Mouse (Mus musculus) embryo, embryonic 10 days (tissue): ENCODE measurements around the gene Ccdc162.

Experiments used
- DNase-seq: peaks from one replicate; pipeline ENCODE4 v3.0.0-alpha.2; 2015; ENCODE audit warnings: low spot score

The Ccdc162 gene

DNA sequence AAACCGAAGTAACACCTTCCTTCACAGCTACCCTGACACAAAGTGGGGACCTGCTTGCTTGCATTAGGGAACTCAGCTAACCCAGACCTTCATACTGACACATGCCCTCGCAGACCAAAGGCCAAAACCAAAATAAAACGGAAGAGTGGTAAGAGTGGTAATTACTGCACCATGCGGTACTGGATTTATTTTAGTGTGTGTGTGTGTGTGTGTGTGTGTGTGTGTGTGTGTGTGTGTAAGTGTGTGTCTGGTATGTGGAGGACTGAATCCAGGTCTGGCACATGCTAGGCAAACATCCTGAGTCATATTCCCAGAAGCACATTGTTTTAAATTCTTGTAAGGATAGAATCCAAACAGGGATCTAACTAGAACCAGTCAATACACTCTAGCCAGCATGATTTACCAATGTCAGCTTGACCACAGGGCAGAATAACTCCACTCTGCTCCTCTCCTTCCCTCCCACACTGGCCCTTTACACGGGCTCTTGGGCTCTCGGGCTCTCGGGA, 140.1 kb downstream of the Ccdc162 start:
- DNase-seq: no peak

DNA sequence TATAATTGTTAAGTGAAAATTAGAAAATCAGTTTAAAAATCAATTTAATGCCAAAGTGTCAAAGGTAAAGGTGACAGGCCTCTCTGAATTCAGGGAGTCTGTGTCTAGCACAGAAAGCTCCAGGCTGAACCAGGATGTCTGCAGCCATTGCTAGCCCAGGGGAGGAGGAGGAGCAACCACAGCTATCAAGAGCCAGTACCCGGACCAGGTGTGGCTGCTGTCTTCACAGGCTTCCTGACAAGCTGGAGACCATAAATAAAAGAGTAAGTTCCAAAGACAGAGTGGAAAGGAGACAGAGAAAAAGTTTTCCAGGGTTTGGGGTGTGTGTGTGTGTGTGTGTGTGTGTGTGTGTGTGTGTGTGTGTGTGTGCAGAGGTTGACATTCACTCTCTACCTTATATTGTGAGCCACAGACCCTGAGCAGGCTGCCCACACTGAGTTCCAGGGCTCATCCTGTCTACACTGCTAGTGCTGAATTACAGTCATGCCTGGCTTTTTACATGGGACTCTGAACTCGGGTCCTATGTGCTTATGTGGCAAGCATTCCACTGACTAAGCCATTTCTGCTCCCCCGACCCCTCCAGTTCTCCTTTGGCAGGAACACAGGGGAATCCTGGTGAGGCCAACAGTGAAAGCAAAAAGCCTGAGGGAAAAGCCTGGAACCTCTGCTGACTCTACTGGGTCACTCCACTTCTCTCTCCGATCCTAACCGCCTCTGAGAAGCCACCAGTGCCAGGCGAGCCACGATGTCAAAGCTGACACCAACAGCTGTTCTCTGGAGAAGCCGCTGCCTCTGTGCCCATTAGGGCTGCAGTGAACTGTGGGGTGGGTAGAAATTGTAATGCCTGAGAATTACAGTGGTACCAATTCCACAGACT, 140.7 kb downstream of the Ccdc162 start:
- no peak for DNase-seq

DNA sequence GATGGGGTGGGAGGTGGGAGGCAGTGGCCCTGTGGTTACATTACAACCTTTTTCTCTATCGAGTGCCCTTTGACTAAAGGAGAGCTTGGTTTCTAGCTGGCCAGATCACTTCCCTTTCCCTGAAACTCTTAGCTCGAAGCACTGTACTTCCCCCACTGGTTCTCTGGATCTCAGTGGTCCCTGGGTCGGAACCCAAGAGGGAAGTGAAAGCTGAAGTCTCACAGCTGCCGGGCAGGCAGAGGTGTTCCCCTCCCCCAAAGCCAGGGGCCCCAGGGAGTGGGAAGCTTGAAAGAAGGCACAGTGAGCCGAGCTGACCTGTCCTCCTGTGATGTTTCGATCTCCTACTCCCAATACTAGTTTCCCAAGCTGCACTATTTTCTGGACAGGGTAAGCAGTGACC, 143.2 kb downstream of the Ccdc162 start:
- no peak for DNase-seq

DNA sequence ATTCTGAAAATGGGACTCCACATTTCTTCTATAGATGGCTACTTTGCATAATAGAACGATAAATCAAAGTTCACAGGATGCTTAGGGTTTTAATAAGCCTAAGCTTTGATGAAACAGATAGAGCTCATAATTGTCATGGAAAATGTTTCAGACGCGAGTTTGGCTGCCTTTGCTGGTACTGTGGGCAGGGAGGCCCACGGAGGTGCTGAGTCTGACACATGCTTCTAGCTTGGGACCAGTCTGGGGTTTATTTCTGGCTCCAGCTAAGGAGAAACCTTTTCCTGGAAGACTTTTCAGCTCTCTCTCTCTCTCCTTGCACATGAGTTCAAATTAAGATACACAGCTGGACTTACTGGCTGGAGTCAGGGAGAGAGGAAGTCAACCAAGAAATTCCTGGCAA, 144.2 kb downstream of the Ccdc162 start:
- DNase-seq: no peak

DNA sequence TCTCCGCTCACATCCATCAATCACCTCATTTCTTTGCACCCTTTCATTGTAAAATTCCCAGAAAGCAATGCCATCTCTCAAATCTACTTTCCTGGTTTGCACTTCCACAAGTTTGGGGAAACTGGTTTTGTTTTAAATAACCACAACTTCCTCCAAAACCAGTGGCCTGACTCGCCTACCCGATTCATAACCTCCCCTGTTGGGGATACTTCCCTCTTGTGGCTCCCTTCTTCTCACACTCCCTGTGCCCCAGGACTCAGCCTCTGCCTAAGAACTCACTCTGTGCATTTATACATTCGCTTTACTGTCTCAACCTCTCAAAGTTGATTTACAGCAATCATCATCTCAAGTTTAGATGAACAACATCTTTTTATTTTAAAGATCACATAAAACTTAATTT, 145.4 kb downstream of the Ccdc162 start:
- DNase-seq: no peak

DNA sequence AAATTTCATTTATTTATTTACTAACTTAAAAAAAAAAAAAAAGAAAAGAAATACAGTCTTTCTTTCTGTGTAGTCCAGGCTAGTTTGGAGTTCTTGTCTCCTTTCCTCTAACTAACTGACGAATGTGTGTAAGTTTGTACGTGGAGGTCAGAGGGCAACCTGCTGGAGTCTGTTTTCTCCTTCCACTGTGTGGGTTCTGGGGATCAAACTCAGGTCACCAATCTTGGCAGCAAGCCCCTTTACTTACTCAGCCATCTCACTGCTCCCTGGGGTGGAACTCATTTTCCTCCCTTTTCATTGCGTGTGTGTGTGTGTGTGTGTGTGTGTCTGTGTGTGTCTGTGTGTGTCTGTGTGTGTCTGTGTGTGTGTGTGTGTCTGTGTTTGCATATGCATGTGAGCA, 148.1 kb downstream of the Ccdc162 start:
- DNase-seq: peak; percentile 48

DNA sequence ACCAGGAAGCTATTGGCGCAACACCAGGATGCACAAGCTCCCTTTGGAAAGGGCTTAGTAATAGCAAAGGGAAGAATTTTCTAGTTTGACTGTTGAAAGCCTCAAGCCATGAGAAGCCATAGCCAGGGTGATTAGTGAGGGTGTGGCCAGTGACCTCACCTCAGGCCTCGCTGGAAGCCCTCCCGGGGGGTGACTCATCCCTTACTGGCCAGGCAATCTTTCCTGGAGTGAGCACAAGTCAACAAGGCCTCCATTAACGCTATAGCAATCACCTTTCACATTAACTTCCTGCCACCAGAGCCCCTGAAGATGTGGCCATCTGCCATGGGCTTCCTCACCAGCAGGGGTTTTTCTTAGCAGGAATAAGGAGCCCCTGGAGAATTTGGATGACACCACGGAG, 151.3 kb downstream of the Ccdc162 start:
- no peak for DNase-seq

DNA sequence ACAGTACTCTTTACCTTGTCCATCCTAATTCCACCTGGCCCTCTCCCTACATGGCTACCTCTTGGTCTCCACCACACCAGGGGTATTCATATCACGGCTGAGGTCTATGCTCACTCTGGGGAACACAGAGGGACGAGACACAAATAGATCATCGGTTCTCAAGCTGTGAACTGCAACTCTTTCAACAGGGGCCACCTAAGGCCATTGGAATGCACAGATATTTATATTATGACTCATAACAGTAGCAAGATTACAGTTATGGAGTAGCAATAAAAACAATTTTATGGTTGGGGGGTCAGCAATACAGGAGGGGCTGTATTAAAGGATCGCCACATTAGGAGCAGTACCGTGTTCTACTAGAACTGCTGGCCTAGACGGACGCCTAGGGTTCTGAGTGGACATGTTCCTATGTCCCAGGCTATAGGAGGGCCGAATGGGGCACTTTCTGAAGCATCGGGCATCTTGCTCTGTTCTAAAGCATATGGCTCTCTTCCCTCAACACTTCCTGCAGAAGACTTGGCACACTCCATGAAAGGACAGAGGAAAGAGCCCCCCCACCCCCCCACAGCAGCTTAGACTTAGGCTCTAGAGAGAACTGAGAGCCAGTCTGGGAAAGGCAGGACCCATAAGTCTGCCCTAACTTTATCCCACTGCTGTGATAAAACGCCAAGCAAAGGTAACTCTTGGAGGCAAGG, 154.6 kb downstream of the Ccdc162 start:
- DNase-seq: no peak

DNA sequence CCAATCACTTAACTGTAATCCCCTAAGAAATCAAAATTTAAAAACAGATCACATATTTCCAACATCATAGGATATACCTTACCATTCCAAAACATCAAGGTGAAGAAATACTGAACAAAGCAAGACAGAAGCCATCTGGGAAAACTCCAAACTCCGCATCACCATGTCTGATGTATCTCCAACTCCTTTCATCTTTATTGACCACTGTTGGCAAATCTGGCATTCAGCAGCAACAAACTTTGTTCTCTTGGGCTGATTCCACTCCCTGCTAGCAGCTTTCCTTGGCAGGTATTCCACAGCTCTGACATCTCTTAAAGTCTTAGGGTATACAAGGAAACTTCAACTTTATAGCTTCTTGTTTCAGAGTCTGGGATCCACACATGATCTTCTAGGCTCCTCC, 158.0 kb downstream of the Ccdc162 start:
- DNase-seq: no peak

DNA sequence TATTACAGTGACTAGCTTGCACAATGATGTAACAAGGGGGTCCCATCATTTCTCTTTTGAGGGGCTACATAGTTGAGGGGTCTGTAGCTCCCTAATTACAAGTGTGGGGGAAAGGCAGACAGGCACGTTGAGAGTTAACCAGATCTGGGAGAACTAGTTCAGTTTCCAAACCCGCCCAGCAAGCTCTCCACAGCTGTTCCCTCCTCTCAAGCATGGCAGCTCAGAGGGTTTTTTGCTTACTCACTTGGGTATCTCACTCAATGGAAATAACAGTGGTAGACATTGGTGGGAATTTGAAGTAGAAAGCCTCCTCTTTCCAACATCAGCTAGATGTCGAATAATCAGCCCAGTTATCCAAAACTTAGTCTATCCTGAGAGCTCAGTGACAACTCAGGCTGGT, 161.4 kb downstream of the Ccdc162 start:
- no peak for DNase-seq

DNA sequence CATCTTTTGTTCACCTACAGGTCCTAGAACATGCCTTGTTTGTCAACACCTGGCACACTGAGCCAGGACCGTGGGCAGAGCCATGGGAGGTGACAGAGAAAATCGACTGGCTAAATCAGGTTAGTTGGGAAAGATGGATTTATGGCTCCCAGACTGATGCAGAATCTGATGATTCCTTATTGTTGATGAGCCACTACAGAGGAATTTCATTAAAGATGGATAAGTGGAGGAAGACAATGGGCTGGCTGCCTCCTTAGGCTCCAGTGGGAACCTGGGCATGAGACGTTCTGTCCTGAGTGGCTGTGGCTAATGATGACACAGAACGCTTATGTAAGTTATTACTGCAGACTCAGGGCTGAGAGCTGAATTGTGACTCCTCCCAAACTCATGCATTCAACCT, 162.7 kb downstream of the Ccdc162 start:
- no peak for DNase-seq

DNA sequence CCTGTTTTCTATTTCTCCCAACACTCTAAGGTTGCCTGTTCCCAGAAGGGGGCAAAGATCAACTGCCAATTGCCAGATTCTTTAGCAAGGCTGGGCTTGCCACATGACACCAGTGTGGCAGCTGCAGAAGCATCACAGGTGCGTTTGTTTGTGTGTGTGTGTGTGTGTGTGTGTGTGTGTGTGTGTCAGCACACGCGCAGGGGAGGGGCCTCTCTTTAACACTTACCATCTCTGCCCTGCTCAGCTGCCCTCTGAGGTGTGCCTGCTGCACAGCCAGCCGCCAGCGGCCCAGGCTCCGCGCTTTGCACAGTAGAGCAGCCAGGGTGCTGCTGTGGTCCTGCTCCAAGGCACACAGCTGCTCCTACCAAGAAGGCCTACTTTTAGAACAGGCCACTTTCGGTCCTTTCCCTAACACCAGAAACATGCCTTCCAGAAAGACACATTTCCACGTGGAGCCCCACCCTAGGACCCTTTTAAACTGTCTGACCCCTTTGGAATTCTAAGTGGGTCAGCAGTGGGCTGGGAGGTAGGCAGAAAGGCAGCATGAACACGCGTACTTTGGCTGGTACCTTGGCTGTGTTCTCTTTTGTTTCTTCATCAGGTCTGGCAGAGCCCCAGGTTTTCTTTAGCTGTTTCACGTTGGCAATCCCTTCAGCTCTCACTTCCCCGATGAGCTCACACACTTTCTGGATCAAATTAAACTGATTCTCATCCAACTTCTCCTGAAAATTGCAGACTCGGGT, 163.4 kb downstream of the Ccdc162 start:
- peak; percentile 61 for DNase-seq

DNA sequence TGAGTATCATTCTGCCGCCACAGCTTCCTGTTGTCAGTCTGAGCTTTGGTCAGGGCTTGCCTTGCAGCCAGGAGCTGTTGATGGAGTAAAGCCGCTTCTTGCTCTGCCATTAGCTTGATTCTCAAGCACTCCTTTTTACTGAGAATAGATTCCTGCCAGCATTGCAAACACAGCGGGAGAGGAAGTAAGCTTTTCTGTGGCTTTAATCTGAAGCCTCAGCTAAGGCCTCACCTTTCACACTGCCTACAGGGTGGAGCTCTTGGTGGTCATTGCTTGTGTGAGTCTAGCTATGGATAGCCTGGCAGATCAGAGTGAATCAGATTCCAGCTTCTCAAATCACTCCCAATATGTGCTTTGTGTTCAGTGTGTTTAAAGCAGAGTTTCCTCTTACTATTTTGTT, 164.1 kb downstream of the Ccdc162 start:
- peak; percentile 14 for DNase-seq

DNA sequence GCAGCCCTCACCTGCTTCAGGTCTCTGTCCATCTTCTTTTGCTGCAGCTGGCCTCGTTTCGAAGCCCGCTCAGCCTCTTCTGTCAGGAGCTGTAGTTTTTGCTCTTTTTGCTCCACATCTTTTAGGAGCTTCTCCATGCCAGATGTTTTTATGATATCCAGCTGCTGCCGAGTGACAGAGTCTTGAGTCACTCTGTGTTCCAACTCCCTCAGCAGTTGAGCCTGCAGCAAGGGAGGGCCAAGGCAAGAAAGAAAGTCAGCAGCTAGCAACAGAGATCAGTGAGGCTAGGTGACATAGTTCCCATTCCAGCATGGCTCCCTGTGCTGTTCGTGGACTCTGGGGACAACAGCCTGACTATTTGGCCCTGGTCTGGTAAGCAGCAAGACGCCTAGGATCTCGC, 165.7 kb downstream of the Ccdc162 start:
- DNase-seq: no peak

DNA sequence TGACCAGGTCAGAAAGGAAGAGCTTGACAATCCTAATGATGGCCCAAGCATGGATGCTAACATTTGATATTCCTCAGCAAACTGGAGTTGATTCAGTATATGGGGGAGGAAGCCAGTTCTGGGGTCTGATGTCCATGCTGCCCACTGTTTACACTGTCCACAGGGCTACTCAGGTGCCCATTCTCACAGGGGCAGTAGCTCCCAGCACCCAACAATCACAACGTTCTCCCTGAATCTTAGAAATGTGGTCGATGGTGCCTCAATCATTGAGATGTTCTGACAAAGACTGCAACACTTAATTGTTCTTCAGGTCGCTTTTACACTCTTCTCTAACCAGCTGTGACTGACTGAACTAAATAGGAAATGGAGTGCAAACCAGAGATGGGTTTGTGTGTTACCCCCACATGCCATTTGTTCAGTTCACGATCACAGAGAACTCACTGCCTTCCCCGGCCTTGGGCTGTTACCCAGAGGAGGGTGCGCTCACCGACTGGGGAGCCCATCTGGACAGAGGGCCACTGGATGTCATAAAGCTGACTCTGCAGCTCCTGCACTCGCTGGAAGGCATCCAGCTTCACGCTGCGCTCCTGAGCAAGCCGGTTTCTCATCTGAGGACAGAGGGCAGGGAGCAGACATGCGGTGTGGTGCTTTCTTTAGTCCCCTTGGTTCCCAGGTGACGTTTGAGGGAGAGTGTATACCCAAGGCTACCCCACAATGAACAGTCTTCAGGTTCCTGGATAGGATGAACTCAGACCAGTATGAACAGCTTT, 169.9 kb downstream of the Ccdc162 start:
- DNase-seq: no peak

DNA sequence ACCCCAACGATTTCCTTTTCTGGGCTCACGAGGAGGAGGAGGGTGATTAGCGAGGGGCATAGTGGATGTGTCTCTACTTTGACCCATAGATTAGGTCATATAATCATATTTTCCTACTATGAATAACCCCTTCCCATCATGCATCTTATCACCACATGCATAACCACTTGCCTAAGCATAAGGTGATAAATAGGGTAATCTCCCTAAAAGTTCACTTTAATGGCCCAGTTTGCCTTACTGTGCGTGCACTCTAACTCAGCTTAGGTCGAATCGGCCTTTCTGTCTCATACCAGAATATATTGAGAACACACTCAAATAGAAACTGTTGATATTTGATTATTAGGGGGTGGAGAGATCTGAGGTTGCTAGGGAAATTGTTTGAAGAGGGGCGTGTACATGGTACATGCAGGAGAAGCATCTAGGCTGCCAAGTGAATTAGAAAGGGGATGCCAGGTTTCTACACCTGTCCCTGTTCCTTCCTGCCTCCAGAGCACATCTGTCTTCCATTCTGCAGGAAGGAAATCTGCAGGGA, 171.1 kb downstream of the Ccdc162 start:
- no peak for DNase-seq

DNA sequence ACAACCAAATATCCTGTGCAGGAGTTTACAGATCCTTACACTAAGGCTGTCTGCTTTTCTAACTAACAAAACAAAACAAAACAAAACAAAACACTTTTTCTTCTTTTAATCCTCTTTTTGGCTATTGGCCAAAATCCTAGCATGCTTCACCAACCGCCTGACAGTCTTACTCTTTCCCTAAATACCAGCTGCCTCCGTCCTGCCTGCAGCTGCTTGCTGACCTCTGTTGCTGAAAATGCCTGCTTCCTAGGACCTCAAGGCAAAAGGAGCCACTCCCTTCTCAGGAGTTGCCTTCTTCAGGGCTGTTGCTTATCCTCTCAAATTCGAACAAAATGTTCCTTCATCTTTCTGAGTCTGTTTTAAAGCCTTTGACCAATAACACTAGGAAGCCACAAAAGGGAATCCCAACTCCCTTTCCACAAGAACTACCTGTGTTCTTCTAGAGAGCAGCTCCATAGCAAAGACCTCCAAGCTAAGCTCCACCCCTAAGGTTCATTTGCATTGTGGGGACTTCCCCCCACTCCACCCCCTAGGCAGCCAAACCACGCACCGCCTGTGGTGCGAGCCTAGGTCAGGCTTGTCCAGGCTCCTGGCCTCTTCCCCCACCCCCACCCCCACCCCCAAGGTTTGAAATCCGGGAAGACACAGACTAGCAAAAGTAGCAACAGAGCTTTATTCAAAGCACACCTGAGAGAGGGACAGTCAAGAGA, 171.8 kb downstream of the Ccdc162 start:
- DNase-seq: peak; percentile 41

DNA sequence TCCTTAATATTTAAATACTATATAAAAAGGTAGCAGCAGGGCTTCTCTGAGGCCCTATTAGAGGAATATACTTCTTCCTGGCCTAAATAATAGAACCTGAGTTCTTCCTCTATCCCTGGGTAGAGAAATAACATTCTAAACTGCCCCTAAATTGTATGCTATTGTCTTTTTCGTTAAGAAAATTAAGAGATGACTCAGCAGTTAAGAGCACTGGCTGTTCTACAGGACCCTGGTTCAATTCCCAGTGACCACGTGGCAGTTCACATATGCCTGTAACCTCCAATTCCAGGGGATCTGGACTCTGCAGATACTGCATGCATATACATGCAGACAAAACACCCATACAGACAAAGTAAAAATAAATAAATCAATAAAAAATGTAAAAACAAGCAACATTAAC, 172.6 kb downstream of the Ccdc162 start:
- no peak for DNase-seq

DNA sequence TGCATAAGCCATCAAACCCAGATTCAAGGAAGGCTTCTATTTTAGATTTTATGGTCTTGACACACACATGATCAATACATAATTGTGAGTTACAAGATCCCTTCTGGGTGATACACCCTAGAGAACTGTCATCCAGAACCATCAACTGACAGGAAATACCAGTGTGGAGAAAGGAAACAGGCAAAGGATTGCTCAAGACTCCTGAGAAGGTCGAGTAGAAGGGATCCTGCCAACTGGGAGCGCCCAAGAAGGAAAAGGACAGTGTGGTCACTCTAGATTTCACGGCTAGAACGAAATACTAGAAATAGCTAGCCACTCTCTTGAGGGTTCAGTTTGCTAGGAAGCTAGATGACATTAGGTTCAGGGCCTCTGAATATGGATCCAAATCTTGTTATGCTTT, 173.0 kb downstream of the Ccdc162 start:
- DNase-seq: no peak

DNA sequence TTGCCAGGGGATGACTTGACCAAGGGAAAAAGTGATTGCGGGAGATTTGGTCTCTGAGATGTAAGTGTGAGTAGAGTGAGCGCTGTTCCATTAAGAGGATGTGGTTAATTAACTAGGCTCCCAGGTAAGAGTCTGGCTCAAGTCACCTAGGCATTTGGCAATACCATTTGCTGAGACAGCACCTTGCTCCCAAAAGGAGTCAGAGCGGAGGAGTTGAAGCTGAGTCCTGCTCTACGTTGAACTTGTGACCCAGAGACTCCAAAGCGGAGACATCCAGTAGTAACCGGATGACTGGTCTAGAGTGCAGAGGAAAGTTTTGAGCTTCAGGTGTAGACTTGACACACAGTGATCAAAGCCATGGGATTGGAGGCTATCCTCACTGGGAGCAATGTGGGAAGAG, 174.4 kb downstream of the Ccdc162 start:
- DNase-seq: no peak

DNA sequence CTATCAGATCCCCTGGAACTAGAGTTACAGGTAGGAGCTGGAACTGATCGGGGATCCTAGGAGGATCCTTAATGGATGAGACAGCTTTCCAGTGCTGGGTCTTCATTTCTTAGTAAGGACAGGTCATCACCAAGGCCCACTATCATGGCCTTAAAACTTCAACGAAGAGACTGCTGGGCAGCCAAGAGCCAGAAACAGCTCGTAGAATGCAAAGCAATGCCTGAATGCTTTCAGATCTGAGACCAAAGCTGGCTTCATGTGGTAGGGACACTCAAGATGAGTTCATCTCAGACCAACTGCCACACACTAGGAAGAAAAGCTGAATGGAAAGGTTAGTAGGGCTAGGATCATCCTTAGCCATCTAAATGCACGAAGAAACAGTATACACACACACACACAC, 177.4 kb downstream of the Ccdc162 start:
- no peak for DNase-seq
